Mouse (Mus musculus): ENCODE measurements around the gene 3110009E18Rik.

GRCm38 (mm10) chr1:120195947-120196346 is 75.0 kb downstream of the 3110009E18Rik start:
- TF ChIP-seq CTCF (conservative IDR thresholded peaks at IDR 0.05; ENCODE audit: insufficient read depth, insufficient read length, low read depth, low read length) (no peak), POLR2A (IDR thresholded peaks at IDR 0.05; ENCODE audit: low read depth, low read length) (no peak)
